Mouse (Mus musculus) liver, embryonic 14.5 days (tissue): ENCODE data around the gene Memo1.

Source experiments
- CTCF ChIP-seq: IDR thresholded peaks from 2 replicates; pipeline ENCODE4 v1.5.1; 2016; ENCODE audit warnings: antibody characterized with exemption, low read depth, control low read depth
- EP300 ChIP-seq: IDR thresholded peaks from 2 replicates; pipeline ENCODE4 v1.6.1; 2016; ENCODE audit warnings: antibody characterized with exemption, low read depth

- TF ChIP-seq CTCF: no peak
- no peak for TF ChIP-seq EP300
Observed at GRCm38 (mm10) chr17:74228131-74228759, 67.1 kb downstream of the Memo1 start.
